Mouse (Mus musculus) liver, adult 2 months (tissue): Measurements from ENCODE around the gene Mark2.

Source experiments
- CTCF ChIP-seq: fragments of 200-500 bp; IDR thresholded peaks from 2 replicates; pipeline ENCODE4 v1.5.1; 2011; ENCODE audit warnings: low read depth, low read length, control low read depth
- POLR2A ChIP-seq: fragments of 200-500 bp; IDR thresholded peaks from 2 replicates; pipeline ENCODE4 v1.6.1; 2011; ENCODE audit warnings: low read length, control low read depth; ENCODE audit not compliant: insufficient read depth; ENCODE audit errors: extremely low read depth

- no peak for TF ChIP-seq CTCF
- no peak for TF ChIP-seq POLR2A
Observed at GRCm38 (mm10) chr19:7337781-7338342, 3.8 kb downstream of the Mark2 start.
